Mouse (Mus musculus): Measurements from ENCODE around the gene Vps8.

GRCm38 (mm10) chr16:21499656-21500055 lies 76.7 kb downstream of the Vps8 start:
- no peak for TF ChIP-seq POLR2A (IDR thresholded peaks at IDR 0.05; ENCODE audit: low read depth, low read length)
- TF ChIP-seq CTCF (conservative IDR thresholded peaks at IDR 0.05; ENCODE audit: insufficient read depth, insufficient read length, low read depth, low read length): no peak
